Mouse (Mus musculus): ENCODE data around the gene Acp5.

- TF ChIP-seq CTCF (IDR thresholded peaks at IDR 0.05; ENCODE audit: insufficient read depth, low read length) = no peak
- no peak for TF ChIP-seq POLR2A (IDR thresholded peaks at IDR 0.05; ENCODE audit: borderline replicate concordance, extremely low read depth, low read depth, low read length)
Observed at GRCm38 (mm10) chr9:22153810-22154209, 18.3 kb upstream of the Acp5 start.
